Mouse (Mus musculus) stomach, postnatal 0 days (tissue): ENCODE results near the gene Narfl.

Source experiments
- CTCF ChIP-seq: IDR thresholded peaks from 2 replicates; pipeline ENCODE4 v1.5.1; 2016; ENCODE audit warnings: antibody characterized with exemption, low read depth, mild to moderate bottlenecking, moderate library complexity
- EP300 ChIP-seq: optimal IDR thresholded peaks from 2 replicates; pipeline ENCODE3; 2016; ENCODE audit warnings: antibody characterized with exemption

- TF ChIP-seq EP300 (no peak), CTCF (no peak)
Measured at GRCm38 (mm10) chr17:25806507-25806906, 32.9 kb downstream of the Narfl start.
